8 mouse cellular contexts compared by ENCODE assay signal in the genomic region with DNA sequence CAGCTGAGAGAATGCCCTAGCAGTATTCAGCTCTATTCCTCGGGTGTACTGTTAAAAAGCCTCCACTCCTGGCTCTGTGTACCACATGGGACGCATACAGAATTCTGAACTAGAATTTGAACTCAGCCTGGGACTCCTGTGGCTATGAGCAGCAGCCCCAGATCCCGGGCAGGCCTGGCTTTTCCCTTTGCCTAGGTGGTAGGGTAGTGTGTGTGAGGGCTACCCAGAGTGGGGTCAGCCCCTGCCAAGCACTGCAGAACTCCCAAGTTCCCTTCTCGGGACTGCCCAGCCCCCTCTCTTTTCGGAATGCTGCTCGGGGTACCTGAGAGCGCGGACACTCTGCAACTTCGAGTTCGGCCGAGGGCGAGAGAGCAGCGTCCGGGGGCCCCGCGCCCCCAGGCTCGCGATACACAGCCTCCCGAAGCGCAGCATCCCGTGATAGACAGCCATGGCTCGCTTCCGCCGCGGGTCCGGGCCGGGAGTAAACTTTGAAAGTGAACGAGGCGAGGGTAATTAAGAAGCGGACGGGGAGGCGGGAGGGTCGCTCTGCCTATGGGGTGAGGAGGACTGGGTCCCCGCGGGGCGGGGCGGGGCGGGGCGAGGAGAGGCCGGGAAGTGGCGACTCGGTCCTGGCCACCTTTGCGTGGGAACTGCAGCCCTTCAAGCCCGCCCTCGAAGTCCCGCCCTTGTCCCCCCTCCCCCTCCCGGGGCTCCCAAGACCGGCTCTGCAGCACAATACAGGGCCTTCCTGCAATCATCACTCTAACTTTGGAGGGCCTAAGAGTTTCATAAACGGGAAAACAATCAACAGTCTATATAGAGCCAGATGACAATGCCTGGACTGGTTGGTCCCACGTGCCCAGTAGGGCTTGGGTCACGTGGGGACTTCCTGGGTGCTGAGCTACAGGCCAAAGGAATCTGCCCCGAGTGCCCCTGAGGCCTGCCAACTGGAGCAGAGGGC. TPM values are rescaled to one million over a fixed set of nuclear protein-coding genes. Genes with fewer than 3 reads are reported as not detected.
DNase-seq lines count a peak whose midpoint lies in the region; ATAC-seq lines count a peak whose summit lies in the region.

A gene (minus strand): TSS at position 551 of the 961 bp plus-strand sequence.

- H3K4me2 ChIP-seq in limb, embryonic 13.5 days (replicated peaks), result peak within 1 kb of the TSS; percentile 78
- peak within 1 kb of the TSS; percentile 70 for H3K4me2 ChIP-seq in midbrain, embryonic 14.5 days (ENCODE audit: low read length)

- no peaks in the 10 kb centered on the region for H3K9me3 ChIP-seq in erythroblast, embryonic 14.5 days (ENCODE audit: control insufficient read depth, low read length)
- no peaks in the 10 kb centered on the region for H3K9me3 ChIP-seq in embryonic facial prominence, embryonic 10.5 days
- H3K9me3 ChIP-seq in heart, embryonic 10.5 days, result no peaks in the 10 kb centered on the region
- no peaks in the 10 kb centered on the region for H3K9me3 ChIP-seq in limb, embryonic 13.5 days
- no peaks in the 10 kb centered on the region for H3K9me3 ChIP-seq in midbrain, embryonic 14.5 days (ENCODE audit: control insufficient read depth, low read length)

- peaks cover 18% of the 10 kb centered on the region for H3K27me3 ChIP-seq in erythroblast, embryonic 14.5 days (ENCODE audit: control insufficient read depth)
- H3K27me3 ChIP-seq in embryonic facial prominence, embryonic 10.5 days (replicated peaks; ENCODE audit: low read depth, poor library complexity, severe bottlenecking), result peaks cover 18% of the 10 kb centered on the region
- H3K27me3 ChIP-seq in heart, embryonic 10.5 days (ENCODE audit: insufficient read depth, poor library complexity, severe bottlenecking), result 0 out of 2 replicates have a peak, but pooled peaks cover 7% of the 10 kb centered on the region
- no peaks in the 10 kb centered on the region for H3K27me3 ChIP-seq in limb, embryonic 13.5 days
- H3K27me3 ChIP-seq in midbrain, embryonic 14.5 days (ENCODE audit: control insufficient read depth, insufficient read depth, low read length), result no peaks in the 10 kb centered on the region

- H3K4me3 ChIP-seq in erythroblast, embryonic 14.5 days (replicated peaks), result peak within 1 kb of the TSS; percentile 50
- peak within 1 kb of the TSS; percentile 61 for H3K4me3 ChIP-seq in embryonic facial prominence, embryonic 10.5 days
- H3K4me3 ChIP-seq in heart, embryonic 10.5 days, result peak within 1 kb of the TSS; percentile 65
- H3K4me3 ChIP-seq in limb, embryonic 13.5 days, result peak within 1 kb of the TSS; percentile 64
- peak within 1 kb of the TSS; percentile 37 for H3K4me3 ChIP-seq in midbrain, embryonic 14.5 days (replicated peaks; ENCODE audit: low read depth, low read length)

- 2% methylated on average over 52 of the region's 52 CpGs for WGBS in embryonic facial prominence, embryonic 10.5 days
- WGBS in heart, embryonic 10.5 days, result 3% methylated on average over 52 of the region's 52 CpGs
- 3% methylated on average over 43 of the region's 52 CpGs for WGBS in limb, embryonic 13.5 days
- 3% methylated on average over 49 of the region's 52 CpGs for WGBS in midbrain, embryonic 14.5 days

- no peak for ATAC-seq in erythroblast, adult 5-6 weeks (replicated peaks; ENCODE audit: low FRiP score, poor library complexity, severe bottlenecking)
- ATAC-seq in limb, embryonic 13.5 days (ENCODE audit: low FRiP score, low read depth), result peak; percentile 85
- ATAC-seq in midbrain, embryonic 14.5 days (ENCODE audit: low FRiP score, low TSS enrichment), result peak; percentile 74; the same call in 1 of the 2 replicates

- peak; percentile 96 for DNase-seq in embryonic facial prominence, embryonic 10.5 days (ENCODE audit: low spot score)
- DNase-seq in heart, embryonic 10.5 days (ENCODE audit: low spot score), result peak; percentile 88
- DNase-seq in kidney, adult 9 months, result peak; percentile 76
- DNase-seq in midbrain, embryonic 14.5 days, result peak; percentile 69
- peak; percentile 42 to 77 for DNase-seq in spleen, postnatal 10 days (ENCODE audit: low spot score in 2 of 2)

- H3K27ac ChIP-seq in embryonic facial prominence, embryonic 10.5 days (replicated peaks), result peak within 1 kb of the TSS; percentile 83
- peak within 1 kb of the TSS; percentile 87 for H3K27ac ChIP-seq in heart, embryonic 10.5 days
- H3K27ac ChIP-seq in limb, embryonic 13.5 days, result peak within 1 kb of the TSS; percentile 70
- H3K27ac ChIP-seq in midbrain, embryonic 14.5 days (replicated peaks; ENCODE audit: low read depth, low read length), result no peak within 1 kb of the TSS

- peaks cover 8% of the 10 kb centered on the region for H3K4me1 ChIP-seq in erythroblast, embryonic 14.5 days (ENCODE audit: control insufficient read depth)
- peaks cover 32% of the 10 kb centered on the region for H3K4me1 ChIP-seq in embryonic facial prominence, embryonic 10.5 days
- peaks cover 11% of the 10 kb centered on the region for H3K4me1 ChIP-seq in heart, embryonic 10.5 days
- peaks cover 22% of the 10 kb centered on the region for H3K4me1 ChIP-seq in limb, embryonic 13.5 days
- peaks cover 12% of the 10 kb centered on the region for H3K4me1 ChIP-seq in midbrain, embryonic 14.5 days (ENCODE audit: control insufficient read depth, insufficient read depth, low read length)

- peak within 1 kb of the TSS; percentile 77 for H3K9ac ChIP-seq in limb, embryonic 13.5 days
- peak within 1 kb of the TSS; percentile 36; the same call in 1 of the 2 replicates for H3K9ac ChIP-seq in midbrain, embryonic 14.5 days (replicated peaks; ENCODE audit: low read length)

- no peaks in the 10 kb centered on the region for H3K36me3 ChIP-seq in erythroblast, embryonic 14.5 days (ENCODE audit: control insufficient read depth)
- peaks cover 14% of the 10 kb centered on the region for H3K36me3 ChIP-seq in embryonic facial prominence, embryonic 10.5 days (replicated peaks)
- H3K36me3 ChIP-seq in heart, embryonic 10.5 days, result no peaks in the 10 kb centered on the region
- H3K36me3 ChIP-seq in limb, embryonic 13.5 days, result no peaks in the 10 kb centered on the region
- no peaks in the 10 kb centered on the region for H3K36me3 ChIP-seq in midbrain, embryonic 14.5 days (ENCODE audit: control insufficient read depth, insufficient read depth, low read length)

RNA-seq across cellular contexts. Expression of the gene that starts here (rescaled TPM):
- polyA plus RNA-seq in erythroblast, embryonic 14.5 days (2012), result 0.06 and 0.09 TPM in 2 replicates
- total RNA-seq in erythroblast, adult 5-6 weeks (2015; ENCODE audit: low replicate concordance), result 6.3 and 10.8 TPM in 2 replicates
- 0.26 and 2.5 TPM in 2 replicates for total RNA-seq in erythroblast, adult 5-6 weeks (2017; ENCODE audit: low replicate concordance)
- 3.9 and 4.1 TPM in 2 replicates for polyA plus RNA-seq in embryonic facial prominence, embryonic 10.5 days (2016; fragmentation: Nextera tagmentation; extraction: Ambion mirVana)
- 2.8 and 4.1 TPM in 2 replicates for polyA plus RNA-seq in heart, embryonic 10.5 days (2016; fragmentation: Nextera tagmentation; extraction: Ambion mirVana)
- polyA plus RNA-seq in limb, embryonic 13.5 days (2015; fragmentation: Nextera tagmentation; extraction: Ambion mirVana), result 7.0 and 7.5 TPM in 2 replicates
- polyA plus RNA-seq in midbrain, embryonic 14.5 days (2014; fragmentation: Nextera tagmentation; extraction: Ambion mirVana), result 1.1 and 2.0 TPM in 2 replicates
